Mouse (Mus musculus) urinary bladder, adult 18-20 months (tissue): ENCODE measurements around the gene Gadd45gip1.

Source experiments
- DNase-seq, 2 experiments: peaks; one replicate each; pipeline ENCODE4 v3.0.0; 2022; ENCODE audit warnings: low spot score in 2 of 2, mixed read lengths in 2 of 2

Gene Gadd45gip1

GRCm38 (mm10) chr8:84831490-84831889, at the start of gene Gadd45gip1:
TSS of gene Gadd45gip1 (plus strand) at chr8:84831522.
- DNase-seq, result no peak

GRCm38 (mm10) chr8:84781686-84782505, 49.4 kb upstream of the Gadd45gip1 start:
- DNase-seq, result no peak

GRCm38 (mm10) chr8:84782680-84783079, 48.6 kb upstream of the Gadd45gip1 start:
- DNase-seq, result no peak

- no peak for DNase-seq
These were observed 48.0 kb upstream of the Gadd45gip1 start for GRCm38 (mm10) chr8:84783198-84783918.

GRCm38 (mm10) chr8:84783919-84784581, 47.3 kb upstream of the Gadd45gip1 start:
- no peak for DNase-seq

- no peak for DNase-seq
These were observed 46.4 kb upstream of the Gadd45gip1 start for GRCm38 (mm10) chr8:84784681-84785505.

- no peak for DNase-seq
These were observed 45.9 kb upstream of the Gadd45gip1 start for GRCm38 (mm10) chr8:84785506-84785755.

- DNase-seq, result no peak
These were observed 45.3 kb upstream of the Gadd45gip1 start for GRCm38 (mm10) chr8:84785756-84786677.

- no peak for DNase-seq
These were observed 44.4 kb upstream of the Gadd45gip1 start for GRCm38 (mm10) chr8:84786801-84787467.

- DNase-seq, result no peak
These were observed 43.6 kb upstream of the Gadd45gip1 start for GRCm38 (mm10) chr8:84787523-84788302.

GRCm38 (mm10) chr8:84788896-84789295, 42.4 kb upstream of the Gadd45gip1 start:
- peak; percentile 69 to 74 for DNase-seq

GRCm38 (mm10) chr8:84789345-84789744, 42.0 kb upstream of the Gadd45gip1 start:
- no peak for DNase-seq

GRCm38 (mm10) chr8:84789855-84790486, 41.4 kb upstream of the Gadd45gip1 start:
- DNase-seq, result no peak

- DNase-seq, result no peak
These were observed 40.8 kb upstream of the Gadd45gip1 start for GRCm38 (mm10) chr8:84790537-84790936.

- no peak for DNase-seq
These were observed 38.8 kb upstream of the Gadd45gip1 start for GRCm38 (mm10) chr8:84792429-84792947.

GRCm38 (mm10) chr8:84793134-84793533, 38.2 kb upstream of the Gadd45gip1 start:
- DNase-seq, result no peak

GRCm38 (mm10) chr8:84793791-84794485, 37.4 kb upstream of the Gadd45gip1 start:
- no peak for DNase-seq

GRCm38 (mm10) chr8:84794486-84794885, 36.8 kb upstream of the Gadd45gip1 start:
- DNase-seq, result no peak
